Mouse (Mus musculus) limb, embryonic 11.5 days (tissue): ENCODE measurements around the gene Dglucy. TPM values are rescaled to one million over a fixed set of nuclear protein-coding genes. Genes with fewer than 3 reads are reported as not detected.

Source experiments
- ATAC-seq: fragments of 200-750 bp; cut with Nextera tagmentation; 2 replicates; pipeline ENCODE4 v1.8.0; 2017; ENCODE audit warnings: low read depth; ENCODE audit not compliant: insufficient number of reproducible peaks, low FRiP score, low TSS enrichment
- DNase-seq: peaks from one replicate; pipeline ENCODE4 v3.0.0-alpha.2; 2015; ENCODE audit warnings: low spot score
- H3K27ac ChIP-seq: fragments of 300-500 bp; sonication (generic); replicated peaks from 2 replicates; pipeline ENCODE4 v1.5.1; 2014; ENCODE audit warnings: low read depth, mild to moderate bottlenecking, low read length
- H3K27me3 ChIP-seq: fragments of 300-500 bp; sonication (generic); 2 replicates; pipeline ENCODE4 v1.6.1; 2014; ENCODE audit warnings: mild to moderate bottlenecking, low read length, mixed read lengths; ENCODE audit not compliant: control insufficient read depth, insufficient read depth
- H3K36me3 ChIP-seq: fragments of 300-500 bp; sonication (generic); 2 replicates; pipeline ENCODE4 v1.6.1; 2014; ENCODE audit warnings: mild to moderate bottlenecking, low read length, moderate library complexity, mixed read lengths; ENCODE audit not compliant: control insufficient read depth, insufficient read depth
- H3K4me1 ChIP-seq: fragments of 300-500 bp; sonication (generic); 2 replicates; pipeline ENCODE4 v1.6.1; 2014; ENCODE audit warnings: low read length, mixed read lengths; ENCODE audit not compliant: control insufficient read depth, insufficient read depth
- H3K4me2 ChIP-seq: fragments of 300-500 bp; sonication (generic); 2 replicates; pipeline ENCODE4 v1.6.1; 2014; ENCODE audit warnings: low read depth, mild to moderate bottlenecking, moderate library complexity; ENCODE audit not compliant: severe bottlenecking
- H3K4me3 ChIP-seq: fragments of 300-500 bp; sonication (generic); 2 replicates; pipeline ENCODE4 v1.5.1; 2014; ENCODE audit warnings: low read depth, low read length
- H3K9ac ChIP-seq: fragments of 300-500 bp; sonication (generic); 2 replicates; pipeline ENCODE4 v1.6.1; 2014; ENCODE audit warnings: mild to moderate bottlenecking, low read length
- H3K9me3 ChIP-seq: fragments of 300-500 bp; sonication (generic); 2 replicates; pipeline ENCODE4 v1.6.1; 2016; ENCODE audit warnings: low read length; ENCODE audit not compliant: control insufficient read depth
- WGBS: fragments of 180-500 bp; shearing (Covaris S2); extraction: QIAGEN DNeasy Blood & Tissue Kit; methylation state at CpG from one replicate; pipeline ENCODE4 v1.1.7; 2014; 5-methylcytosine and 5-hydroxymethylcytosine counted together
- polyA plus RNA-seq: library from polyadenylated mRNA; unstranded; fragments of >200 nt; fragmentation: Nextera tagmentation; extraction: Ambion mirVana; gene quantifications from 2 replicates; pipeline ENCODE4 v1.2.1, GENCODE M21; 2014

Gene Dglucy
- polyA plus RNA-seq, 1 experiment from 2014 or later: 0.36 TPM

DNA sequence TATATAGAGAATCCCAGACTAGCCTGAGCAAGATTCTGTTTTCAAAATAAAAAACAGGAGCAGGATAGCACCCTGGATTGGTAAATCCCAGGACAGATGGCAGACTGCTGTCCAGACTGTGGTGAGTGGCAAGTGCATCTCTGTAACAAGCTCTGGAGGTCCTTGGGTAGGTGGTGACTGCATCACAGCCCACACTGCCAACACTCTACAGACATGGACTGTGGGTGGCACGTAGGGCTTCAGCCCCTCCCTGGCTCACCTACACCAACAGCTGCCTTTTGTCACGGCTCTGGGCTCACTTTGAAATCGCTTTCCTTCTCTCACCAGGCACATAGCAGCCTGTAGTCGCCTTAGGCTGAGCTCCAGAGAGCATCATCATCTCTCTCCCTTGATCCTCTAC lies 164.3 kb downstream of the Dglucy start:
- Histone ChIP-seq H3K9me3 (no peaks in the 10 kb centered on the region), H3K27me3 (no peaks in the 10 kb centered on the region), H3K4me1 (no peaks in the 10 kb centered on the region), H3K4me3 (no peak overlapping the region), H3K27ac (no peak overlapping the region), H3K4me2 (no peak overlapping the region), H3K9ac (no peak overlapping the region), H3K36me3 (no peaks in the 10 kb centered on the region; the same call in 1 of the 2 replicates)
- ATAC-seq (no peak), DNase-seq (no peak)
- 72% methylated on average over 4 of the region's 4 CpGs for WGBS

DNA sequence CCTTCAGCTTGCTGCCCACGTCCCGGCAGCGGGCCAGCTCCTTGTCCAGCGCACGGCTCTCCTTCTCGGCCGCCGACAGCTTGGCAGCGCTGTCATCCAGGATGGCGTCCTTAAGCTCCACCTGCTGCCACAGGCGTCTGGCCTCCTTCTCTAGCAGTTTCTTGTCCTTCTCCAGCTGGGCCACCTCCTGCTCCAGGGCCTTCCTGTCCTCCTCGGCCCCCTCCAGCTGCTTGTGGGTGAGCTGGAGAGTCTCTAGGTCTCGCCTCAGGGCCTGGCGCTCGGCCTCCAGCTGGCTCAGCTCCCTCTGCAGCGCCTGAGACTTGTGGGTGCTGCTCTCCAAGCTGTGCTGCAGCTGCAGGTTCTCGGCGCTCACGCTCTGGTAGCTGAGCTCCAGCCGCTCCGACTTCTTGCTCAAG lies 166.1 kb downstream of the Dglucy start:
- no peaks in the 10 kb centered on the region for H3K27me3 ChIP-seq
- 91% methylated on average over 21 of the region's 21 CpGs for WGBS
- H3K36me3 ChIP-seq: no peaks in the 10 kb centered on the region; the same call in 1 of the 2 replicates

DNA sequence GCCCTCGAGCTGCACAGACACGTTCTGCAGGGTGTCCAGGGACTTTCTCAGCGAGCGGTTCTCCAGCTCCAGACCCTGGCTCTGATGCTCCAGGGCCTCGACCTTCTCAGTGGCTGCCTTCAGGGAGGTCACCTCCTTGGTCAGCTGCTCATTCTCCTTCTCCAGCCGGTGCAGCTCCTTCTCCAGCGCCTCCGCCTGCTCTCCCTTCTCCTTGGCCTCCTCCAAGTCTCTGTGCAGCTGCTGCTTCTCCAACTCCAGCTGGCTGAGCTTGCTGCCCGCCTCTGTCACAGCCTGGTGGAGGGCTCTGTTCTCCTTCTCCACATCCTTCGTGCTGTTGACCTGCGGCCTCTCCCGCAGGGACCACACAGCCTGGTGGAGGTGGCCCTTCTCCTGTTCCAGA lies 166.6 kb downstream of the Dglucy start:
- no peak for ATAC-seq
- Histone ChIP-seq H3K4me1 (no peaks in the 10 kb centered on the region), H3K4me2 (no peak overlapping the region), H3K27ac (no peak overlapping the region), H3K27me3 (no peaks in the 10 kb centered on the region), H3K36me3 (no peaks in the 10 kb centered on the region; the same call in 1 of the 2 replicates), H3K9ac (no peak overlapping the region), H3K4me3 (no peak overlapping the region), H3K9me3 (no peaks in the 10 kb centered on the region)
- no peak for DNase-seq
- WGBS: 85% methylated on average over 12 of the region's 12 CpGs

More for the DNA sequence above, 166.1 kb downstream of the Dglucy start:
- no peak overlapping the region for H3K4me2 ChIP-seq
- no peak overlapping the region for H3K9ac ChIP-seq
- no peak overlapping the region for H3K27ac ChIP-seq
- ATAC-seq (no peak), DNase-seq (no peak)
- H3K4me3 ChIP-seq: no peak overlapping the region
- H3K4me1 ChIP-seq: no peaks in the 10 kb centered on the region
- no peaks in the 10 kb centered on the region for H3K9me3 ChIP-seq

GRCm38 (mm10) chr12:100945948-100946347 lies 167.1 kb downstream of the Dglucy start:
- DNase-seq (no peak), ATAC-seq (no peak)
- H3K4me2 ChIP-seq: no peak overlapping the region
- 88% methylated on average over 12 of the region's 12 CpGs for WGBS
- no peaks in the 10 kb centered on the region; the same call in 1 of the 2 replicates for H3K36me3 ChIP-seq
- no peak overlapping the region for H3K9ac ChIP-seq
- H3K27me3 ChIP-seq: no peaks in the 10 kb centered on the region
- H3K4me3 ChIP-seq: no peak overlapping the region
- H3K4me1 ChIP-seq: no peaks in the 10 kb centered on the region
- no peaks in the 10 kb centered on the region for H3K9me3 ChIP-seq
- H3K27ac ChIP-seq: no peak overlapping the region

Other genes with a start within 250 kb of the Dglucy start
- gene Rps6ka5, start 52.1 kb upstream of the Dglucy start, polyA plus RNA-seq: 3.9 and 5.2 TPM in 2 replicates
- 0.11 TPM in 1 of 2 replicates, not detected in the other for gene Gpr68, start 129.1 kb downstream of the Dglucy start, polyA plus RNA-seq
- gene Ccdc88c, start 250.0 kb downstream of the Dglucy start, polyA plus RNA-seq: 3.2 and 3.4 TPM in 2 replicates